Comparison of ENCODE assay signal across 9 mouse cellular contexts in genomic region chr11:72207834-72208377, GRCm38 (mm10). TPM values are rescaled to one million over a fixed set of nuclear protein-coding genes. Genes with fewer than 3 reads are reported as not detected.
A peak's percentile ranks its signal among the peaks of the same experiment; 100 is the strongest.
DNase-seq lines count a peak whose midpoint lies in the region; ATAC-seq lines count a peak whose summit lies in the region.
"Had no signal": no experiment of that assay in that cellular context is flagged by ENCODE, and none has a peak within 500 bp of the region (broad histone marks: within the 10 kb centered on the region; RNA-seq: fewer than 3 reads in every experiment).

No protein-coding gene starts in this region.

- peak overlapping the region; percentile 89 for H3K4me2 ChIP-seq in heart, embryonic 14.5 days (ENCODE audit: low read length)
- peak overlapping the region; percentile 87 for H3K4me2 ChIP-seq in midbrain, embryonic 16.5 days (ENCODE audit: low read length)

- H3K27ac ChIP-seq in heart, embryonic 14.5 days (replicated peaks in 1 of 2; ENCODE audit: control insufficient read depth in 1 of 2, insufficient read depth in 1 of 2, low read depth in 2 of 2, low read length in 2 of 2): 0 out of 4 replicates have a peak overlapping the region, but pooled peaks of 1 of the 2 experiments have one; percentile 24
- peak overlapping the region; percentile 86 for H3K27ac ChIP-seq in embryonic facial prominence, embryonic 10.5 days (replicated peaks)
- H3K27ac ChIP-seq in midbrain, embryonic 16.5 days (ENCODE audit: low read length): peak overlapping the region; percentile 74

- no peaks in the 10 kb centered on the region for H3K9me3 ChIP-seq in heart, embryonic 14.5 days (ENCODE audit: control insufficient read depth, low read length)
- H3K9me3 ChIP-seq in embryonic facial prominence, embryonic 10.5 days: no peaks in the 10 kb centered on the region
- no peaks in the 10 kb centered on the region for H3K9me3 ChIP-seq in midbrain, embryonic 16.5 days (replicated peaks; ENCODE audit: control insufficient read depth, low read length, poor library complexity, severe bottlenecking)

- peaks cover 36% of the 10 kb centered on the region for H3K36me3 ChIP-seq in heart, embryonic 14.5 days (ENCODE audit: control insufficient read depth, insufficient read depth, low read length)
- peaks cover 49% of the 10 kb centered on the region for H3K36me3 ChIP-seq in embryonic facial prominence, embryonic 10.5 days (replicated peaks)
- H3K36me3 ChIP-seq in midbrain, embryonic 16.5 days (ENCODE audit: control insufficient read depth, insufficient read depth, low read length): peaks cover 5% of the 10 kb centered on the region

- H3K4me1 ChIP-seq in heart, embryonic 14.5 days (ENCODE audit: control insufficient read depth in 2 of 2, insufficient read depth in 2 of 2, low read length in 2 of 2): peaks cover 8 to 14% of the 10 kb centered on the region in 2 experiments; a peak in 3 of 4 replicates
- H3K4me1 ChIP-seq in embryonic facial prominence, embryonic 10.5 days: peaks cover 37% of the 10 kb centered on the region
- peaks cover 25% of the 10 kb centered on the region for H3K4me1 ChIP-seq in midbrain, embryonic 16.5 days (ENCODE audit: control insufficient read depth, insufficient read depth, low read length)

- peak overlapping the region; percentile 66 to 91 for H3K4me3 ChIP-seq in heart, embryonic 14.5 days (ENCODE audit: control insufficient read depth in 1 of 2, insufficient read depth in 1 of 2, low read depth in 1 of 2, low read length in 2 of 2)
- peak overlapping the region; percentile 87 for H3K4me3 ChIP-seq in embryonic facial prominence, embryonic 10.5 days
- peak overlapping the region; percentile 54 for H3K4me3 ChIP-seq in midbrain, embryonic 16.5 days (ENCODE audit: low read depth, low read length)

- H3K27me3 ChIP-seq in heart, embryonic 14.5 days (ENCODE audit: control insufficient read depth, insufficient read depth, low read length): no peaks in the 10 kb centered on the region
- no peaks in the 10 kb centered on the region for H3K27me3 ChIP-seq in embryonic facial prominence, embryonic 10.5 days (replicated peaks; ENCODE audit: low read depth, poor library complexity, severe bottlenecking)
- no peaks in the 10 kb centered on the region for H3K27me3 ChIP-seq in midbrain, embryonic 16.5 days (ENCODE audit: control insufficient read depth, insufficient read depth, low read depth, low read length)
- H3K27me3 ChIP-seq: Patski had no signal

- peak overlapping the region; percentile 91 for H3K9ac ChIP-seq in heart, embryonic 14.5 days (ENCODE audit: low read length)
- peak overlapping the region; percentile 80 for H3K9ac ChIP-seq in midbrain, embryonic 16.5 days (ENCODE audit: low read depth, low read length)

- DNase-seq in heart, adult 11 months: no peak
- DNase-seq in embryonic facial prominence, embryonic 10.5 days (ENCODE audit: low spot score): no peak
- peak; percentile 60 to 64 for DNase-seq in kidney, adult 8-10 months
- DNase-seq in gastrocnemius, postnatal 10 days: no peak
- DNase-seq in natural killer cell, adult 2 months (ENCODE audit: low spot score in 2 of 2): no peak
- DNase-seq in ovary, postnatal 10 days (ENCODE audit: low spot score): no peak

- WGBS in heart, embryonic 14.5 days: 12% methylated on average over 17 of the region's 17 CpGs
- WGBS in embryonic facial prominence, embryonic 10.5 days: 21% methylated on average over 17 of the region's 17 CpGs
- WGBS in midbrain, embryonic 16.5 days: 20% methylated on average over 17 of the region's 17 CpGs

- no peak for ATAC-seq in heart, embryonic 14.5 days (ENCODE audit: insufficient number of reproducible peaks, insufficient read depth, low FRiP score, low read depth)
- ATAC-seq in midbrain, embryonic 16.5 days: no peak

RNA-seq across cellular contexts. Expression of gene Txndc17, which starts 0.6 kb away (rescaled TPM):
- polyA plus RNA-seq in heart, embryonic 14.5 days (2014; fragmentation: Nextera tagmentation; extraction: Ambion mirVana): 161 and 177 TPM in 2 replicates
- polyA plus RNA-seq in embryonic facial prominence, embryonic 10.5 days (2016; fragmentation: Nextera tagmentation; extraction: Ambion mirVana): 180 TPM in 2 replicates
- 137 and 145 TPM in 2 replicates for polyA plus RNA-seq in midbrain, embryonic 16.5 days (2015; fragmentation: Nextera tagmentation; extraction: Ambion mirVana)
- 10 to 100 TPM; 37.9 to 40.3 TPM for total RNA-seq in gastrocnemius, postnatal 10 days (2021)

RNA-seq across cellular contexts. Expression of gene 4933427D14Rik, which starts 0.6 kb away (rescaled TPM):
- polyA plus RNA-seq in heart, embryonic 14.5 days (2014; fragmentation: Nextera tagmentation; extraction: Ambion mirVana): 6.1 and 6.5 TPM in 2 replicates
- polyA plus RNA-seq in embryonic facial prominence, embryonic 10.5 days (2016; fragmentation: Nextera tagmentation; extraction: Ambion mirVana): 17.1 and 19.9 TPM in 2 replicates
- 18.4 and 26.0 TPM in 2 replicates for polyA plus RNA-seq in midbrain, embryonic 16.5 days (2015; fragmentation: Nextera tagmentation; extraction: Ambion mirVana)
- total RNA-seq in gastrocnemius, postnatal 10 days (2021): 1 to 10 TPM; 2.0 to 5.6 TPM

RNA-seq across cellular contexts. Expression of gene Gm43951, which starts 1.3 kb away (rescaled TPM):
- not detected in 2 replicates for polyA plus RNA-seq in heart, embryonic 14.5 days (2014; fragmentation: Nextera tagmentation; extraction: Ambion mirVana)
- polyA plus RNA-seq in embryonic facial prominence, embryonic 10.5 days (2016; fragmentation: Nextera tagmentation; extraction: Ambion mirVana): 0.72 and 0.83 TPM in 2 replicates
- polyA plus RNA-seq in midbrain, embryonic 16.5 days (2015; fragmentation: Nextera tagmentation; extraction: Ambion mirVana): 1.7 and 1.9 TPM in 2 replicates
- total RNA-seq in gastrocnemius, postnatal 10 days (2021): under 1 TPM; 0.31 to 0.45 TPM

RNA-seq across cellular contexts. Expression of gene Med31, which starts 7.5 kb away (rescaled TPM):
- polyA plus RNA-seq in heart, embryonic 14.5 days (2014; fragmentation: Nextera tagmentation; extraction: Ambion mirVana): 29.9 and 33.2 TPM in 2 replicates
- 46.7 and 50.8 TPM in 2 replicates for polyA plus RNA-seq in embryonic facial prominence, embryonic 10.5 days (2016; fragmentation: Nextera tagmentation; extraction: Ambion mirVana)
- polyA plus RNA-seq in midbrain, embryonic 16.5 days (2015; fragmentation: Nextera tagmentation; extraction: Ambion mirVana): 53.2 and 55.9 TPM in 2 replicates
- total RNA-seq in gastrocnemius, postnatal 10 days (2021): 1 to 10 TPM; 8.2 to 9.2 TPM

RNA-seq across cellular contexts. Expression of gene Slc13a5, which starts 59.1 kb away (rescaled TPM):
- 0.19 and 0.34 TPM in 2 replicates for polyA plus RNA-seq in heart, embryonic 14.5 days (2014; fragmentation: Nextera tagmentation; extraction: Ambion mirVana)
- 0.10 and 0.14 TPM in 2 replicates for polyA plus RNA-seq in embryonic facial prominence, embryonic 10.5 days (2016; fragmentation: Nextera tagmentation; extraction: Ambion mirVana)
- 2.5 and 2.6 TPM in 2 replicates for polyA plus RNA-seq in midbrain, embryonic 16.5 days (2015; fragmentation: Nextera tagmentation; extraction: Ambion mirVana)
- total RNA-seq in gastrocnemius, postnatal 10 days (2021): 10 to 100 TPM in 1 of 2 experiments, under 1 TPM in 1; 0.33 to 10.5 TPM

Comparison
In these comparisons a context has a peak if more than half of its experiments do, and no peak if none do; other contexts are left out.
1. DNase-seq: peak in kidney, adult 8-10 months (2 of 2); none in heart, adult 11 months (single experiment), embryonic facial prominence, embryonic 10.5 days (single experiment), gastrocnemius, postnatal 10 days (single experiment), natural killer cell, adult 2 months (0 of 2) and ovary, postnatal 10 days (single experiment).
2. Peak in every context shown above with its lines, with median percentiles within 50 percentile points of each other: H3K4me3 ChIP-seq.